Mouse (Mus musculus) layer of hippocampus, adult 2 months (tissue): ENCODE measurements around the gene Trim56. TPM values are rescaled to one million over a fixed set of nuclear protein-coding genes. Genes with fewer than 3 reads are reported as not detected.

ENCODE experiments used
- DNase-seq, 2 experiments: peaks; one replicate each; pipeline ENCODE4 v3.0.0; 2022; ENCODE audit warnings: low spot score in 2 of 2
- H3K27ac ChIP-seq: fragments of 200-600 bp; 2 replicates; pipeline ENCODE4 v1.8.1; 2022
- H3K4me3 ChIP-seq: fragments of 200-600 bp; 2 replicates; pipeline ENCODE4 v1.8.1; 2022; ENCODE audit warnings: mild to moderate bottlenecking
- CTCF ChIP-seq: fragments of 200-600 bp; conservative IDR thresholded peaks from 2 replicates; pipeline ENCODE4 v1.8.1; 2022; ENCODE audit warnings: antibody characterized with exemption, mild to moderate bottlenecking, moderate library complexity
- total RNA-seq, 2 experiments: library from RNA; stranded (reverse); gene quantifications; 2 replicates each; pipeline ENCODE4 v1.2.3; 2021

Gene Trim56
- total RNA-seq, 2 experiments from 2014 or later, result 5.5 to 5.8 TPM

DNA sequence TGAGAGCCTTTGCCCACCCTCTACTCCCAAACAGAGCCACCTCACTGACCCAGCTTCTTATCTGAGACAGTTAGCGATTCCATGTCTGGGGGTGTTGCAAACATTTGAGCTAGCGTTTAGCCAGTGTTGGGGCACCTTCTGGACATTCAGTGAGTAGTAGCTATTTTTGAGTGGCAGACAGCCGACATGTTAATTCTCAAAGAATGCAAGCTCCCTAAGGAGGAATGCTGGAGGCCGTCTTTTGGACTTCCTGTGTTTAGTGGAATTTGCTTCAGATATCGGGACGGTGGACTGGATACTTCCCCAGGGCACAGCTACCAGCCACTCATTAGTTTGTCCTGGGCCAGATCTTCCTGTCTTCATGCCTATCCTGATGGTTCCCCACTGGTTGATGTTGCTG, 37.4 kb downstream of the Trim56 start:
- Histone ChIP-seq H3K4me3 (no peak overlapping the region), H3K27ac (no peak overlapping the region)
- DNase-seq, result no peak
- TF ChIP-seq CTCF, result no peak

DNA sequence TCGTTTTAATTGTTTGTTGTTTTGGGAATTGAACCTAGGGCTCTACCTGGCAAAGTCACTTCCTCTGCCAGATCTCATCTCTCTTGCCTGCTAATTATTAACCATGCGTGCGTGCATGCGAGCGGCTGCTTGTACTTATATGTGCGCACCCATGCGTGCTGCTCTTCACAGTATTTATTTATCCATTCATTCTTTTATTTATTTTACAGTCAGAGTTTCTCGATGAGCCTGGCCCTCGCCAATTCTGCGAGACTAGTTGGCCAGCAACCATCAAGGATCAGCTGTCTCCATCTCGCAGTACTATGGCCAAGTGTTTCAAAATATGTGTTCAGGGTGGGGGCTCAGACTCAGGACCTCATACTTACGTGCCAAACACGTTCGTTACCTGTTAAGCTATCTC, 38.0 kb downstream of the Trim56 start:
- Histone ChIP-seq H3K27ac (no peak overlapping the region), H3K4me3 (no peak overlapping the region)
- no peak for DNase-seq
- TF ChIP-seq CTCF, result no peak

DNA sequence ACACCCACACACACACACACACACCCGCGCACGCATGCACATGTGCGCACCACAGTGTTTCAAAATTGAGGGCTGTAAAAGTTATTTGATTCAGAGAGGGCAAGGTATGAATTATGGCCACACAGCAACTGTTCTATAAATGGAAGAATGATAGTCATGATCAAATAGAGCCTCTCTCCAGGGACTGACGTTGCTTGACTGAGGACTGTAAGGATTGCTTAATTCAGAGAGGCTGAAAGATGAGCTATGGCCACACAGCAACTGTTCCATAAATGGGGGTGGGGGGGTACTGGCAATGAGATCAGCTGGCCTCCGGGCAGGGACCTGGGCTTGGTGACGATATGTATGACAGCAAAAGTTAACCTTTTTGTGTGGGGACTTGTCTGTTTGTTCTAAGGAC, 38.8 kb downstream of the Trim56 start:
- no peak for DNase-seq
- TF ChIP-seq CTCF, result no peak
- Histone ChIP-seq H3K27ac (no peak overlapping the region), H3K4me3 (no peak overlapping the region)

DNA sequence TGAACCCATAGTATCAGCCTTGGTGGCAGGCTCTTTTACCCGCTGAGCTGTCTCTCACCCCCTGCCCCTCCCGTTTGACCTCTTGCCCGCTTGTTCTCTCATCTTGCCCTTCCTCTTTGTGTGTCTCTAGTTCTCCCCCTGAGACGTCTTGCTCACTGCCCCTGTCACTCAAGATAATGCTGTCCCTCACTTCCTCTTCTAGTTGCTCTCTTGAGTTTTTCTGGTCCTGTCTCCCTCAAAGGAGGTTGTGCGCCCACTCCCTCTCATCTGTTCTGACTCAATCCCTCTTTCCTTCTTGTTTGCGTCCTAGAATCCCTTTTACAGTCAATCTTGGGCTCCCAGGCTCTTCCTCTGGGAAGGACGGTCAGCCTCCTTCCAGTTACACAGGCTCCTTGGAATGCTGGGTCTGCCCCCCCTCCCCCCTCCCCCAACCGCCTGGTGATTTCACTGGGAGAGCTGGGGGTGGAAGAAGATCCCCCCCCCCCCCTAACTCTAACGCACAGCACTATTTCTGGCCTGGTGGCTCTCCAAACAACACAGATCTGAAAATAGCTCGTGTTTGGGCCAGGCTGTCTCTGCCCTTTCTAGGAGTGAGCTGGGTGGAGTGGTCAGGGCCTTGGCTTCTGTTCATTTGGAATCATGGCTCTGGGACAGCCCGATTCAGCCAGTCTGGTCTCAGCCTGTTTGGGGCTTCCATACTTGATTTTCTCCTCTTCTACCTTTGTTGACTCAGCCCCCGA, 39.6 kb downstream of the Trim56 start:
- DNase-seq, result no peak
- no peak for TF ChIP-seq CTCF
- Histone ChIP-seq H3K4me3 (no peak overlapping the region), H3K27ac (no peak overlapping the region)

DNA sequence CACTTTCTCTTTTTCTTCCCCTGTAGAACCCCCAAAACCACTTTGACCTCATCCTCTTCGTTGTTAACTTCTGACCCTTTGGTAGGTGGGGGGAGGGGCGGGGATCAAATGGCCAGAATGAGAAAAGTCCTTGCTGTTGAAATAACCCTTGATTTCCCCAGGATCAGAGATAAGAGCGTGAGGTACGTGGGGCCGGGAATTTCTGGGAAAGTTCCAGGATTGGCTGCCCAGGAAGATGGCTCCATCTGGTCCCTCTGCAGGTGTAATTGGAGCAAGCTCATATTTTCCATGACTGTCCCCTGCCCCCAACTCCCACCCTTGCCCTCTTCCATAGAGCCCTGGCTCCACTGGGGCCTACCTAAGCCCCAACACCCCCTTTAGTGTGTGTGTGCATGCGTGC, 40.3 kb downstream of the Trim56 start:
- TF ChIP-seq CTCF, result no peak
- H3K4me3 ChIP-seq, result no peak overlapping the region
- H3K27ac ChIP-seq, result no peak overlapping the region
- no peak for DNase-seq

DNA sequence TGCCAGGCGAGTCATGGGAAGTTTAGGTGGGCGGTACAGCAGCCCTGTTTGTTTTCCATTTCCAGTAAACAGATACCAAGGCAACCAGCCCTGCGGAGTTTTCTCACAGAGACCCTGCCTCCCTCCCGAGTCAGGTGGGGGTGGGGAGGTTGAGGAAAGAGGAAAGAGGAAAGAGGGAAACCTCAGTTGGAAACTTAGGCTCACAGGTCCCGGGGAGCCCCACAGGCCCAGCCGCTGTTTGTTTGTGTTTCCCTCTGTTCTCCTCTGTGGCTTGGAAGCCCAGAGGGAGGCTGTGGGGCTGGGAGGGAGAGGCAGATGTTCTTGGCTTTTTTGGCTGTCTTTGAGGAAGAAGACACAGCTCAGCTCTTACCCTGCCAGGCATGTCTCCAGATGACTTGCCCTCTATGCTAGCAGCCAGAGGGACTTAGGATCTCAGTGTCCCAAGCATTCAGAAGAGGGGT, 41.8 kb downstream of the Trim56 start:
- DNase-seq, result no peak
- H3K27ac ChIP-seq, result peak overlapping the region; percentile 18; the same call in 1 of the 2 replicates
- no peak overlapping the region for H3K4me3 ChIP-seq
- TF ChIP-seq CTCF, result no peak

DNA sequence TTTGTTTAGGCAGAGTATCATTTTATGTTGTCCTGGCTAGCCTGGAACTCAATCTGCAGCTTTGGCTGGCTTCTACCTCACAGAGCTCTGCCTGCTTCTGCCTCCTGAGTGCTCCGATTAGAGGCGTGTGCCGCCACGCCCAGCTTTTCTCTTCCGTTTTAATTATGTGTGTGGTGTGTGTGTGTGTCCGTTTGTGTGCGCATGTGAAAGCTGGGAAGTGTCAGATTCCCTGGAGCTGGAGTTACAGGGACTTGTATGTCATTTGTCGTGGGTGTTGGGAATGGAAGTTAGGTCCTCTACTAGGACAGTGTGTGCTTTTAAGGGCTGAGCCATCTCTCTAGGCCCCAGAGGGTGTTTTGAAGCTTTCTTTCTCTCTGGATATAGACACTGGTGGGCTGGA, 42.9 kb downstream of the Trim56 start:
- DNase-seq, result no peak
- no peak for TF ChIP-seq CTCF
- Histone ChIP-seq H3K27ac (peak overlapping the region; percentile 36; the same call in 1 of the 2 replicates), H3K4me3 (no peak overlapping the region)

DNA sequence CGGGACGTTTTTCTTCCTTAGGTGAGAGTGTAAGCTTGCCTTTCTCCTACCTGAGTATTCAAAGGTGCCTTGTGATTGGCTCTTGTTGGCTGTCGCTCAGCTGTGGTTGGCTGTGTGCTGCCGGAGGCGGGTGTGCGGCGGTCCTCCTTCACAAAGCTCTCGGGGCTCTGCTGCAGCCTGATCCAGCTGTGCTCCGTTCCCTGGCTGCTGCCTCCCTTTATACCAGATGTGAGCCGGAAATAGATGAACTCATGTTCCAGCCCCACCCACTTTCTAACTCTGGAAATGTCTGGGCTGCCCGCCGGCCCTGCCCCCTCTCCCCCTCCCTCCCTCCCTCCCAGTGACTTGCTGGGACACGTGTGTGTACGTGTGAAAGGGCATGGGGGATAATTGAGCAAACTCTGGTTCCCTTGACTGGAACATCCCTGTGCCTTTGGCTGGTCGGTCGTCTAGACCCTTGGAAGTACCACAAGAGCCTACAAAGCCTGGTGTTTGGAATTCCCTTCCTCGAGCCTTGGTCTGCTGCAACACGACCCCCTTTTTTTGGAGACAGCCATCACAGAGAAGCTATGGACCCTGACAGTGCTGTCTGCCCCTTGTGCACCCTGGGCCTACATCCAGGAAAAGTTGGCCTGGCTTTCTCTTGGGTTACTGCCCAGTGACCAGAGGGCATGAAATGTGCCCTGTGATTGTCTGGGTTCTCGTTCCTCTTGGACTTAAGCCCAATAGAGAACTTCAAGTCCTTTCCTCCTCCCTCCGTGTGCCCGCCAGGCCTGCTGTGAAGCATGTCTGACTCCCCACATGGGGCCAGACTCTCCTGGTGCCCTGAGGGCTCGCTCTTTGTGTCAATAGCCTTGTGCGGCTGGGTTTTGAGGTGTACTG, 43.7 kb downstream of the Trim56 start, which contains the start of gene Serpine1:
Gene Serpine1, minus strand, starts transcription at position 190 of the 882 bp plus-strand sequence.
- Histone ChIP-seq H3K4me3 (no peak within 1 kb of the TSS; the same call in 1 of the 2 replicates), H3K27ac (peak within 1 kb of the TSS; percentile 36; the same call in 1 of the 2 replicates)
- TF ChIP-seq CTCF, result no peak
- DNase-seq, result peak in 1 of 2 experiments; percentile 48

DNA sequence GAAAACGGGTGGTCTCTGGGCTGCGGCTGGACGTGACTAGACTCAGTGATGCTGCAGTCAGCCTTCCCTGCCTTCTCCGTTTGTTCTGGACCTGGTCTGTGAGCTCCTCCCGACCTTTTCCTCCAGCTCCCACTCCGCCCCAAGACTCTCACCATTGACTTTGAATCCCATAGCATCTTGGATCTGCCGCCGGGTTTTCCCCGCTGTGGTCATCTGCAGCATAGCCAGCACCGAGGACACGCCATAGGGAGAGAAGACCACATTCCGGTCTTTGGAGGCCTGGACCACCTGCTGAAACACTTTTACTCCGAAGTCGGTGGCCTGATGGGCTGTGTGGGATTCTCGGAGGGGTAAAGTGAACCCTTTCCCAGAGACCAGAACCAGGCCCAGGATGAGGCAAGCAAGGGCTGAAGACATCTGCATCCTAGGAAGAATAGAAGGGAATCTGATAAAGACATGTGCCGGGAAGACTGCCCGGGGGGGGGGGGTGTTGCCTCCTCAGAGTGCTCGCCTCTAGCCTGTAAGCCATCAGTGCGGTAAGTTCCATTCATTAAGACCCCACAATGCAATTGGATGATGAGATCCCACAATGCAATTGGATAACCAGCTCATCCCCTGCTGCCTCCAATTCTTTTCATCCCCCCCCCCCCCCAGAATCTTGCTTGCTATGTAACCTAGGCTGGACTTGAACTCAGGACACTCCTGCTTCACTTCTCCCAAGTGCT, 45.0 kb downstream of the Trim56 start:
- H3K4me3 ChIP-seq, result no peak overlapping the region
- TF ChIP-seq CTCF, result no peak
- H3K27ac ChIP-seq, result no peak overlapping the region
- DNase-seq, result no peak

DNA sequence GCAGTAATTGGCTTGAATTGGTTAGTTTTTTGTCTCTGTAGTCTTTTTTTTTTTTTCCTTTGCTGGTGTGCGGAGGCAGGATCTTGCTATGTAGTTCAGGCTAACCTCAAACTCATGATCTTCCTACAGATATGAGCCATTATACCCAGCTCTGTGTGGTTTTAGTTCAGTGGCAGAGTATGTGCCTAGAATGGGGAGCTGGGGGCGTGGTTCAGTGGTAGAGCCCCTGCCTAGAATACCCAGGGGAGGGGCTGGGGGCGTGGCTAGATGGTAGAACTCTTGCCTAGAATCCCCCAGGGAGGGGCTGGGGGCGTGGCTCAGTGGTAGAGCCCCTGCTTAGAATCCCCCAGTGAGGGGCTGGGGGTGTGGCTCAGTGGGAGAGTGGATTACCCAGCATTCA, 47.3 kb downstream of the Trim56 start:
- no peak for TF ChIP-seq CTCF
- DNase-seq, result no peak
- H3K27ac ChIP-seq, result no peak overlapping the region
- H3K4me3 ChIP-seq, result no peak overlapping the region

DNA sequence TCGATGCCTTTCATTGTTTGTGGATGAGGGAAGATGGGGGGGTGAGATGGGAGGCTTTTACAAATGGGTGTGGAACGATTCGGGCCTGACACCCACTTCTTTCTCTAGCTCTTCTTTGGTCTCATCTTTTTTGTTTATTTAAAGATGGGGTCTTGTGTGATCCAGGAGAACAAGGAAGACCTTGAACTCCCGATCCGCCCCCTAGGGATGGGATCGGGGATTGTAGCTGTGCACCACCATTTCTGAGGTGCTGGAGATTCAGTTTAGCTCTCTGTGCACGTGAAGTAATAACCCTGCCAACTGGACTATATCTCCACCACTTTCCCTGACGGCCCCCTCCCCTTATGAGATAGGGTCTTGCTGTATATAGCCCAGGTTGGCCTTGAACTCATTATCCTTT, 50.1 kb downstream of the Trim56 start:
- no peak for DNase-seq
- Histone ChIP-seq H3K27ac (no peak overlapping the region), H3K4me3 (no peak overlapping the region)
- peak; percentile 45 for TF ChIP-seq CTCF

DNA sequence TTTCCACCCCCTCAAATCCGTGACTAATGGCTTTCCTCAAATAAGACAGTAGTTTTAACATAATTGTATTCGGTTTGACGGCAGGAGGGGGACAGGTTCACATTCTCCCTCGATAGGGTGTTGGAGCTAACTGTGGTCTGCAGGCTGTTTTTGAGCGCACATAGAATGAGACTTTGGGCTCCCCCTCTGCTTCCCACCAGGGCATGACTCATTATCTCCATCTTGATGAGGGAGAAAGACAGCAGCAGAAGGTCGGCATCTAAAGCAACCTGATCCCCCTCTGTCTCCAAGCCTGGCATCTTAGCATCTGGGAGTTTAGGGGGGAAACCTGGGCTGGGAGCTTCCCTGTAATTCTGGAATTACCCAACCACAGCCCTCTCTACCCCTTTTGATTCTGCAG, 50.6 kb downstream of the Trim56 start:
- Histone ChIP-seq H3K27ac (no peak overlapping the region), H3K4me3 (no peak overlapping the region)
- no peak for TF ChIP-seq CTCF
- no peak for DNase-seq

DNA sequence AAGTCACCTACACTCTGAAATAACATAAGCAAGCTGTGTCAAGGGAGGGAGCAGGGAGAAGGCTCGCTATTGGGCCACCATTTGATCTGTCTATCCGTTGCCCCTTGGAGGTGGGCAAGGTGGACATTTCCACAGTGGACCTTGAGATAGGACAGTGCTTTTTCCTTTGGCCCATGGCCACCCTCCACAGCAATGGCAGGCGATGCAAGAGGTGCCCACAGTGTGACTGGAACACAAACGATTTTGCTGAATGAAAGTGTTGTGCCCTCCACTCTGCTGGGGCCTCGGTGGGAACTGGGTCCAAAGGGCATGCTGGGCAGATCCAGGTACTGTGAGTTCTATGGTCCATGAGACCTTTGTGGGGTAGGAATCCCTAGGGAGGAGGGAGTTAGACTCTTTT, 53.4 kb downstream of the Trim56 start:
- Histone ChIP-seq H3K27ac (no peak overlapping the region), H3K4me3 (no peak overlapping the region)
- TF ChIP-seq CTCF, result no peak
- no peak for DNase-seq
